Mouse (Mus musculus) heart, postnatal 0 days (tissue): ENCODE results near the gene Ranbp3.

Experiments
- CTCF ChIP-seq: IDR thresholded peaks from 2 replicates; pipeline ENCODE4 v1.5.1; 2016; ENCODE audit warnings: antibody characterized with exemption, control low read depth, low read depth
- EP300 ChIP-seq: IDR thresholded peaks from 2 replicates; pipeline ENCODE4 v1.6.1; 2016; ENCODE audit warnings: antibody characterized with exemption, low read depth

DNA sequence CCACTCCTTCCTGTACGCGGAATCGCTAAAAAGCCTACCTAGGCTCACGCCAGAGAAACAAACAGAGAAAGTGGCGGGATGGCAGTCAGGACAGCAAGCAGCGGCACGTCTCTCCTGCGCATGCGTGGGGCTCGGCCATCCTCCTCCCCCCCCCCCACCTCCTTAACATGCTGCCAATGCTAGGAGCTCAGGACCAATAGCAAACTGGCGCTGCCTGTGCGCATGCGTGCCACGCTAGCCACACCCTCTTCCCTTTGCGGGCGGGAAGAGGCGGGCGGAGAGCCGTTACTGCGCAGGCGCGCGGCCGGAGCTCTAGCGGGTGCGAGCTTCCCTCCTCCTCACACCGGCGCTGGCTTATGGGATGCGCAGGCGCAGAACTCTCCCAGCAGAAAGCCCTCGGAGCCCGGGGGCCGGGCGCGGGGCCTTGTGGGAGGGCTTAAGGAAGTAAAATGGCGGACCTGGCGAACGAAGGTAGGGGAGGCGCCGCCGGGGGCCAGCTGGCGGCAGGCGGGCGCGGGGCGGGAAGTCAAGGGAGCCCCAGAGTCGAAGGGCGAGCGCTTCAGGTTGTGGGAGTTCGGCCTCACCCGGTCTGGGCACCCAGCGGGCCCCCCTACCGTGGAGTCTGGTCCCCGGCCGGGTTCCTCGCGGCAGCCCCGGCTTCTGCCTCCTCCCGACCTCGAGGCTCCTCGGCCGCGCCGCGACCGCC, at the start of gene Ranbp3:
- TF ChIP-seq CTCF (no peak), EP300 (no peak)
